Mouse (Mus musculus) frontal cortex, adult 2 months (tissue): ENCODE measurements around the gene Apoc1. TPM values are rescaled to one million over a fixed set of nuclear protein-coding genes. Genes with fewer than 3 reads are reported as not detected.
A peak's percentile ranks its signal among the peaks of the same experiment; 100 is the strongest.

Experiments used
- DNase-seq, 2 experiments: peaks; one replicate each; pipeline ENCODE4 v3.0.0; 2022; ENCODE audit warnings: low spot score in 1 of 2; ENCODE audit errors: extremely low spot score in 1 of 2
- polyA plus RNA-seq: library from polyadenylated mRNA; depleted of rRNA; stranded (reverse); fragments of >200 nt; gene quantifications from 2 replicates; pipeline ENCODE4 v1.2.3, GENCODE M21; 2012; rRNA removed

Apoc1 gene
- 3.3 and 4.7 TPM in 2 replicates for polyA plus RNA-seq

DNA sequence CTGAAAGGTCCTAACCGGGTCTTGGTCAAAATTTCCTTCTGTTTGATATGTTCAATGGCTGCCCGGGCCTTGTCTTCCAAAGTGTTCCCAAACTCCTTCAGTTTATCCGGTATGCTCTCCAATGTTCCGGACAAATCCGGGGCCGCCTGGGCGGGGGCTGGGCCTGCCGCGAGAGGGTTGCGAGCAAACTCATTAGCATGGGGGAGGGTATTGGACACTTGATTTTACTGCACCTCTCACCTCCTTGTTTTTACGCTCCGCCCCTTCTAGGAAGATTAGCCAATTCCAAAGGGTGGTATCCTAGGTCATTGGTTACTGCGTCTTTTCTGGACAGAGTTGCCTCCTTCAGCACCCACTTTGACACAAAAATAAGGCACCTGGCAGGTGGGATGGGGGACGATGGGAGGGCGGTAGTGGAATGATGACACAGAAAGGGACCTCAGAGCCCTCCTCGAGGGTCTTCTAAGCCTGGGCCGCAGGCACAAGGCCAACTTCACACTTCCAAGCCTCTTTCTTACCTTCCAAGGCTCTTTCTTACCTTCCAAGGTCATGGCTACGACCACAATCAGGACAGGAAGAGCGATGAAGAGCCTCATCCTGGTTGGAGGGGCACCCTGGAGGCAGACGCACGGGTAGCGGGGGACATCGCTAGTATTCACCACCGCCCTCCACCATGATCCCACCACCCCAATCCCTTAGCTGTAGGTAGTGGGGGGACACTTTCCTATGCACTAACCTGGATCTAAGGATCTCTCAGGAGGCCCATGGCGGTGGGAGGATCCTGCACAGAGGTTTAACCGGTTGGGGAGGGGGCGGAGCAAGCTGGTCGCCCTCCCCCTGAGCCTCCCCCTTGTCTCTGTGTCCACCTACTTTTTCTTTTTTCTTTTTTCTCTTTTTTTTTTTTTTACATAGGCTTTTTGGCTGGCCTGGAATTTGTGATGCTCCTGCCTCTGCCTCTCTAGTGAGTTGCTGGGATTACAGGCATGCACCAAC is at the start of gene Apoc1:
Apoc1 (minus strand) TSS at position 788 of the 993 bp plus-strand sequence.
- DNase-seq = no peak

GRCm38 (mm10) chr7:19741329-19742031 is 49.0 kb upstream of the Apoc1 start:
- DNase-seq = no peak

DNA sequence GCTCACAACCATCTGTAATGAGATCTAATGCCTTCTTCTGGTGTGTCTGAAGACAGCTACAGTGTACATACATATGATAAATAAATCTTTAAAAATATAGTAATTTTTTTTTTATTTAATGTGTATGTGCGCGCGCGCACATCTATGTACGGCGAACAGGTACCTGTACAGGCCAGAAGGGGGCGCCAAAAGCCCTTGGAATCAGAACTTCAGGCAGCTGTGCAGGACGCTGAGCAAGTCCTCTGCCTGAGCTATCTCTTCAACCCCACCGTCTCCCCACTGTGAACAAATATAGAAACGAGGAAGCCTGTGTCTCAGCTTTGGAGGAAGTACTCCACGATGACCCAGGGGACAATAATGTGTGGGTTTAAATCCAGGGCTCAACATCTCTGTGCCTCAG is 47.8 kb upstream of the Apoc1 start:
- no peak for DNase-seq

GRCm38 (mm10) chr7:19738771-19739170 is 46.3 kb upstream of the Apoc1 start:
- no peak for DNase-seq

DNA sequence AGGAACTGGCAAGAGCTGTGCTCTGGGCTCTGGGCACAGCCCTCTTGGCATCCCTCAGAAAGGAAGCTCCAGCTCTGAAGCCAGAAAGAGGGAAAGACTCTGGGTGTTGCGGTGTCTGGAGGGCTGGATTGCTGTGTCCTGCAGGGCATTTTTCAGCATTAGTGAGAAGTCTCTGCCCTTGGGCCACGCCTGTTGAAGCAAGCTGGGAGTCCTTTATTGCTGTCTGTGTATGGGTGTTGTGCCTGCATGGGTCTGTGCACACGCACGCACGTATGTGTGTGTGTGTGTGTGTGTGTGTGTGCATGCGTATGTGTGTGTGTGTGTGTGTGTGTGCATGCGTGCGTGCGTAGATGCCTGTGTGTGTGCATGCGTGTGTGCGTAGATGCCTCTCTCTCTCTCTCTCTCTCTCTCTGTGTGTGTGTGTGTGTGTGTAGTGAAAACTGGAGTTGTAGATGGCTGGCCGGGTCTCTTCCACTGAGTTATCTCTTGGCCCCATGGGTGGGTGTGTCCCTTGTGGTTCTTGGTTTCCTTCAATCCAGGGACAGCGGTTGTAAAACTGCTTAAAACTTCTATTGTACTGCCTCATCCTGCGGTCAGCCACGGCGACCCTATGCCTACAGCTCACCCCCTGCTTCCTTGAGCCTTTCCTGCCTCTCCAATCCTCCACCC is 44.1 kb upstream of the Apoc1 start:
- DNase-seq = no peak

DNA sequence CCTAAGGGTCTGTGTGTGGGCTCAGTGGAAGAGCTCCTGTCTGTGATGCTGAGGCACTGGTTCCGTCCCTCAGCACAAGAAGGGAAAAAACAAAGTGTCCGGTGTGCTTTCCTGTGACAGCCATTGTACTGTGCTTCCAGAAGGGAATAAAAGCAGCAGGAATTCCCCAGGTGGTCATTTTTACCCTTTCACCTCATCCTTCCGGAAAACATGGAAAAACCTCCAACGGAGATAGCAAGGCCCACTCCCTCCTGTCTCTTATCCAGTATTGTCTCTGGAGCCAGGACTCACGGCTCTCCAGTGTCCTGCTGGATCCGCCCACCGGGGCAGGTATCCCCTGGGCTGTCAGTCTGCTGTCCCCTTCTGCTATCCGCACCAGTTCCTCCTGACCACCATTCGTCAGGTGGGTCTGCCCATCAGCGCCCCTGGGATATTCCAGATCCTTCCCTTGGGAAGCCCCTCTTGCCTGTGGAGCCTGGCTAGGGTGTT is 41.8 kb upstream of the Apoc1 start:
- no peak for DNase-seq

DNA sequence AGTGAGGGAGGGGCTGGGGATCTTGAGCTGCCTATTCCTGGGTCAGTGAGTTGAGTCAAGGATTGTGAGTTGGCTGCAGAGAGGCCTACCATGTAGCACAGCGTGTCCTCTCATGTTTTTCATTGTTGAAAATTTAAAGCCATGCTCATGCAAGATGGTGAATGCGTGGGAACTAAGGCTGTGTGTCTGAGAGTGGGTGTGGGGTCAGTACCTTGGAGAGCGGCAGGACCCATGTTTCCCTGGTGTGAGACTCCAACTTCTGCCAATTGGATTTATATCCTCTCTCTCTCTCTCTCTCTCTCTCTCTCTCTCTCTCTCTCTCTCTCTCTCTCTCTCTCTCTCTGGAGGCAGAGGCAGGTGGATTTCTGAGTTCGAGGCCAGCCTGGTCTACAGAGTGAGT is 34.1 kb upstream of the Apoc1 start:
- DNase-seq = no peak

GRCm38 (mm10) chr7:19724167-19724566 is 31.7 kb upstream of the Apoc1 start:
- no peak for DNase-seq

- no peak for DNase-seq
These were observed 30.3 kb upstream of the Apoc1 start for GRCm38 (mm10) chr7:19722754-19723195.

DNA sequence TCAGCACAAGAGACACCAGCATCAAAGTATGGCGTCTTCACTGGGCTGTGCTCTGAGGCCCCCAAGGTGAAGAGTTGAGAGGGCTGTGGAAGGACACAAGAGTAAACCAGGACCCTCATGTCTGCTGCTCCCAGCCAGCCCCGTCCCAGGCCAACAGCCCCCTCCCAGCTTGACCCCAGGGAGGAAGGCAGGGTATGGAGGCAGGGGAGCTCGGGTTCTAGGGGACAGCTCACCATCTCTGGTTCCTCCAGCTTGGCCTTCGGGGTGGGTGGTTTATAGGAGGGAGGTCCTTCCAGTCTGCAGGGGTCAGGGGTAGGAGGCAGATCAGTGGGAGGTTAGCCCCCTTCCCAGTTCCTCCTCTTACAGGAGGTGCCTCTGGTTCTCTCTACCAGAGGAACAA is 26.7 kb upstream of the Apoc1 start:
- no peak for DNase-seq

DNA sequence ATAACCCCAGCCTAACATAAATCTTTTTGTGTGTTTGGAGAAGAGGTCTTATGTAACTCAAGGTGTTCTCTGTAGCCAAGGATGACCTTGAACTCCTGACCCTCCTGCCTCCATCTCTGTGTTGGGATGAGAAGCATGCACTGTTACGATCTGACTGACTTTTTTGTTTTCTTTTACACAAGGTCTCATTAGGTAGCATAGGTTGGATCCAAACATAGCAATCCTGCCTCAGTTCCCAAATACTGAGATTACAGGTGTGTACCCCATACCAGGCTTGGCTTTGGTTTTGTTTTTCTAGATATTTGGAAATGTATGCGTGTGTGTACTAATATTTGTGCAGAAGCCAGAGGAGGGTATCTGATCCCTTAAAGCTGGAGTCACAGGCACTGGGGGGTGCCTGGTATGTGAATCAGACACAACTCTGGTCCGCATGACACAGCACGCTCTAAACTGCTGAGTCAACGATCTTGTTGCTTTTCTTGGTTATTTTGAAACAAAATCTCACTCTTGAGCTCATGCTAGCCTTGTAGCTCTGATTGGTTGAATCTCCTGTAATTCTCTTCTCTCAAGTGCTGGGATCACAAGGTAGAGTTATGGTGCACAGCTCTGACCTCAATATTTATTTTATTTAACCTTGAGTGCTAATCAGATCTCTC is 26.0 kb upstream of the Apoc1 start:
- DNase-seq = no peak

- DNase-seq = no peak
These were observed 24.9 kb upstream of the Apoc1 start for GRCm38 (mm10) chr7:19717346-19717745.

DNA sequence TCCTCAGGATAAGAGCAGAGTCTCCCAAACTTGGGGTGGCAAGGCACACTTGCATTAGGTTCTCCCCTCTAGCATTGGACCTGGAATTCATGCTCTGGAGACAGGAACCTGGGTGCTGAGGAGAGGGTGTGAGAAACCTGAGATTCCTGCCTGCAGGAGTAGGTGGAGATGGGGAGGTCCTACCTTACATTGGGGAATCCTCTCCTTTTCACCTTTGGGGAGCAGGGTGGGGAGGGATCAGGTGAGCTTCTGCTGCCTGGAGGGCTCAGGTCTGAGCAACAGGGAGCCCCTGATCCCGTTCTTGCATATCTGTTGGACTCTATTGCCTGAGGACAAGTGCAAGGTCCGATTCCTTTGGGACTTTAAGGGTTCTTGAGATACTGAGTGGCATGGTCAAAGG is 24.4 kb upstream of the Apoc1 start:
- DNase-seq = no peak

GRCm38 (mm10) chr7:19716055-19716682 is 23.7 kb upstream of the Apoc1 start:
- DNase-seq = no peak

- DNase-seq = peak; percentile 99 to 100
These were observed 23.0 kb upstream of the Apoc1 start, which contains the start of gene Tomm40 for GRCm38 (mm10) chr7:19715239-19716054. Gene Tomm40, minus strand, starts transcription at chr7:19715438.

DNA sequence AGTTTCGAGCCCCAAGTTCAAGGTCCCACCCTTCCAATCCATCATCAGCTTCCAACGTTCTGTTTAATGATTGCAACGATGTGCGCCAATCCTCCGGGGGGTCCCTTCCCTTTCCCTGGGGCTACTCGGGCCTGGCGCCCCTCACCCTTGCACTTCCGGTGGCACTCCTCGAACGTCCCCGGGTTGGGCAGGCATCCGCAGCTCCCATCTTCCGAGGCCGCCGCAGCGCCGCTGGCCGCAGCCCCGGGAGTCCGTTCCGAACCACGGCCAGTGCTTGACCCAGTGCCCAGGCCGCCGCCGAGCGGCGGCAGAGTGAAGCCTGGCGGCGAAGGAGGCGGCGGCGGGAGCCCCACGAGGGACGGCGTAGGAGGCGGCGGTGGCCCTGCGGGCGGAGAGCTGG is 22.4 kb upstream of the Apoc1 start:
- DNase-seq = no peak

GRCm38 (mm10) chr7:19713598-19713997 is 21.1 kb upstream of the Apoc1 start:
- DNase-seq = no peak

GRCm38 (mm10) chr7:19713196-19713595 is 20.7 kb upstream of the Apoc1 start:
- DNase-seq = no peak

- DNase-seq = no peak
These were observed 20.0 kb upstream of the Apoc1 start for GRCm38 (mm10) chr7:19712414-19712813.
